Mouse (Mus musculus): ENCODE measurements around the gene Cic. TPM values are rescaled to one million over a fixed set of nuclear protein-coding genes. Genes with fewer than 3 reads are reported as not detected.
"Not testable (repeated sequence)": the region's sequence is repeated elsewhere in the genome, so short reads cannot be mapped to it uniquely, and the experiment has no call there.

Cic gene
- total RNA-seq, 2 experiments from 2014 or later: 96.8 to 123 TPM

- DNase-seq (ENCODE audit: low spot score in 2 of 2): no peak
Measured at GRCm38 (mm10) chr7:25301063-25301462, 33.6 kb downstream of the Cic start, which contains the start of gene Prr19. Gene Prr19 (plus strand): TSS chr7:25301411.

- DNase-seq (ENCODE audit: low spot score in 2 of 2): no peak
Measured at GRCm38 (mm10) chr7:25303003-25303684, 35.6 kb downstream of the Cic start.

GRCm38 (mm10) chr7:25303685-25304006, 36.1 kb downstream of the Cic start:
- no peak for DNase-seq (ENCODE audit: low spot score in 2 of 2)

GRCm38 (mm10) chr7:25305481-25305880, 38.0 kb downstream of the Cic start:
- no peak for DNase-seq (ENCODE audit: low spot score in 2 of 2)

- no peak for DNase-seq (ENCODE audit: low spot score in 2 of 2)
Measured at GRCm38 (mm10) chr7:25305956-25306613, 38.6 kb downstream of the Cic start, which contains the start of gene Tmem145. Gene Tmem145 (plus strand): TSS chr7:25306106.

- no peak for DNase-seq (ENCODE audit: low spot score in 2 of 2)
Measured at GRCm38 (mm10) chr7:25306614-25306996, 39.1 kb downstream of the Cic start.

- DNase-seq (ENCODE audit: low spot score in 2 of 2): no peak
Measured at GRCm38 (mm10) chr7:25308702-25309318, 41.3 kb downstream of the Cic start.

GRCm38 (mm10) chr7:25309425-25309824, 41.9 kb downstream of the Cic start:
- DNase-seq (ENCODE audit: low spot score in 2 of 2): no peak

- no peak for DNase-seq (ENCODE audit: low spot score in 2 of 2)
Measured at GRCm38 (mm10) chr7:25311193-25311592, 43.7 kb downstream of the Cic start.

- no peak for DNase-seq (ENCODE audit: low spot score in 2 of 2)
Measured at GRCm38 (mm10) chr7:25313325-25313724, 45.8 kb downstream of the Cic start.

- DNase-seq (ENCODE audit: low spot score in 2 of 2): no peak
Measured at GRCm38 (mm10) chr7:25314606-25315305, 47.3 kb downstream of the Cic start.

- DNase-seq (ENCODE audit: low spot score in 2 of 2): peak; percentile 57 to 62
Measured at GRCm38 (mm10) chr7:25315306-25316041, 48.0 kb downstream of the Cic start.

GRCm38 (mm10) chr7:25316532-25317445, 49.3 kb downstream of the Cic start, which contains the start of gene Megf8:
Gene Megf8 (plus strand): TSS chr7:25317164.
- peak; percentile 86 to 89 for DNase-seq (ENCODE audit: low spot score in 2 of 2)

- DNase-seq (ENCODE audit: low spot score in 2 of 2): peak; percentile 50 to 53
Measured at GRCm38 (mm10) chr7:25317446-25317999, 50.0 kb downstream of the Cic start.

GRCm38 (mm10) chr7:25322058-25322484, 54.6 kb downstream of the Cic start:
- DNase-seq (ENCODE audit: low spot score in 2 of 2): no peak

GRCm38 (mm10) chr7:25323219-25323618, 55.7 kb downstream of the Cic start:
- no peak for DNase-seq (ENCODE audit: low spot score in 2 of 2)

GRCm38 (mm10) chr7:25325431-25325830, 57.9 kb downstream of the Cic start:
- DNase-seq (ENCODE audit: low spot score in 2 of 2): not testable (repeated sequence)

GRCm38 (mm10) chr7:25326233-25326632, 58.7 kb downstream of the Cic start:
- DNase-seq (ENCODE audit: low spot score in 2 of 2): no peak

- peak; percentile 53 to 75 for DNase-seq (ENCODE audit: low spot score in 2 of 2)
Measured at GRCm38 (mm10) chr7:25333596-25334307, 66.2 kb downstream of the Cic start.
